In the genomic region with DNA sequence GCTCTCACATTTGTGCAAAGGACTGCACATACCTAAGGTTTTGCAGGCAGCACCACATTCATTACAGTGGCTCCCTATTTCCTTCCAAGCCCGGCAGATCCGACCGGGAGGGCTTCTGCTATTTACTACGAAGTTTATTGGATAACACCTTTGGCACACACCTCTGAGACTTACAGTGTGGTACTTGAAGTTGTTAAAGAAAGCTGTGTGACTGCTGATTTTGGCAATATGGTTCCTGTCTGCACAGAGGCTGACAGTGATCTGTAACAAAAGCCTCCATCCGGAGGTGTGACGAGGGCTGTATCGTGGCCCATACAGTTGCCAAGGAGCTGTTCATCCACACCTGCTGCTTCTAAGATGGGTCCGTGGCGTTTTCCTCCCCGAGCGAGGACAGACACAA, we compare ENCODE assay signal across 22 mouse cellular contexts.
DNase-seq lines count a peak whose midpoint lies in the region; ATAC-seq lines count a peak whose summit lies in the region.
"Had no signal": no experiment of that assay in that cellular context is flagged by ENCODE, and none has a peak within 500 bp of the region (broad histone marks: within the 10 kb centered on the region; RNA-seq: fewer than 3 reads in every experiment).

No protein-coding gene starts in this region.

- H3K27me3 ChIP-seq in forebrain, embryonic 14.5 days (replicated peaks; ENCODE audit: control insufficient read depth, insufficient read depth, low read length): no peaks in the 10 kb centered on the region
- no peaks in the 10 kb centered on the region for H3K27me3 ChIP-seq in forebrain, embryonic 12.5 days
- no peaks in the 10 kb centered on the region for H3K27me3 ChIP-seq in forebrain, embryonic 16.5 days (replicated peaks; ENCODE audit: control insufficient read depth, insufficient read depth, low read length)
- H3K27me3 ChIP-seq: hindbrain, embryonic 13.5 days; intestine, embryonic 15.5 days had no signal

- intact Hi-C loops in heart, postnatal 36 days (cut with DNase I): no loop called here

- H3K27ac ChIP-seq in forebrain, embryonic 14.5 days (ENCODE audit: low read depth, low read length): no peak overlapping the region
- no peak overlapping the region; the same call in 1 of the 2 replicates for H3K27ac ChIP-seq in forebrain, embryonic 12.5 days
- H3K27ac ChIP-seq in forebrain, embryonic 16.5 days (ENCODE audit: low read length): no peak overlapping the region; the same call in 1 of the 2 replicates
- H3K27ac ChIP-seq: hindbrain, embryonic 10.5 days; hindbrain, embryonic 13.5 days; intestine, embryonic 15.5 days had no signal

- no peak overlapping the region for H3K4me2 ChIP-seq in forebrain, embryonic 14.5 days (ENCODE audit: low read length)
- no peak overlapping the region for H3K4me2 ChIP-seq in forebrain, embryonic 12.5 days
- no peak overlapping the region for H3K4me2 ChIP-seq in forebrain, embryonic 16.5 days (ENCODE audit: low read length)
- H3K4me2 ChIP-seq: heart, embryonic 11.5 days; hindbrain, embryonic 13.5 days; intestine, embryonic 15.5 days had no signal

- no peak overlapping the region for H3K4me3 ChIP-seq in forebrain, embryonic 14.5 days (ENCODE audit: low read depth, low read length)
- no peak overlapping the region for H3K4me3 ChIP-seq in forebrain, embryonic 12.5 days (replicated peaks)
- H3K4me3 ChIP-seq in forebrain, embryonic 16.5 days (replicated peaks; ENCODE audit: low read length): no peak overlapping the region
- H3K4me3 ChIP-seq: hindbrain, embryonic 10.5 days; hindbrain, embryonic 13.5 days; intestine, embryonic 15.5 days had no signal

- DNase-seq in forebrain, embryonic 14.5 days (ENCODE audit: low spot score): peak; percentile 58
- DNase-seq in heart, adult 11 months: peak; percentile 86
- DNase-seq in heart, postnatal 36 days: no peak
- peak; percentile 32 for DNase-seq in R1 (ENCODE audit: low read depth, low spot score)
- DNase-seq in neural tube, embryonic 10.5 days (ENCODE audit: extremely low spot score, low spot score): no peak
- no peak for DNase-seq in thymus, adult 18-20 months
- DNase-seq: adrenal gland, postnatal 10 days; adrenal gland, postnatal 36 days; cerebellum, adult 11 months; cerebellum, adult 2 months; cerebellum, adult 9-11 months; gastrocnemius, postnatal 10 days; gastrocnemius, postnatal 36 days; kidney, adult 11 months; kidney, adult 8-10 months had no signal

- ATAC-seq in forebrain, embryonic 14.5 days: peak; percentile 74; the same call in 1 of the 2 replicates
- no peak for ATAC-seq in forebrain, embryonic 12.5 days (ENCODE audit: low FRiP score)
- ATAC-seq in forebrain, embryonic 16.5 days: peak; percentile 60
- ATAC-seq: CD4-positive, CD25-positive, alpha-beta regulatory T cell, adult 4 months; intestine, embryonic 15.5 days had no signal

- 64% methylated on average over 11 of the region's 11 CpGs for WGBS in forebrain, embryonic 14.5 days
- WGBS in forebrain, embryonic 12.5 days: 84% methylated on average over 11 of the region's 11 CpGs
- 49% methylated on average over 11 of the region's 11 CpGs for WGBS in forebrain, embryonic 16.5 days

- H3K9me3 ChIP-seq in forebrain, embryonic 14.5 days (replicated peaks; ENCODE audit: control insufficient read depth, low read length): 0 out of 2 replicates have a peak, but pooled peaks cover 2% of the 10 kb centered on the region
- H3K9me3 ChIP-seq in forebrain, embryonic 12.5 days: no peaks in the 10 kb centered on the region
- H3K9me3 ChIP-seq in forebrain, embryonic 16.5 days (ENCODE audit: control insufficient read depth, low read length): no peaks in the 10 kb centered on the region
- H3K9me3 ChIP-seq: hindbrain, embryonic 13.5 days; intestine, embryonic 15.5 days had no signal

- H3K36me3 ChIP-seq in forebrain, embryonic 14.5 days (ENCODE audit: control insufficient read depth, insufficient read depth, low read length): no peaks in the 10 kb centered on the region
- H3K36me3 ChIP-seq in forebrain, embryonic 12.5 days (replicated peaks): no peaks in the 10 kb centered on the region
- no peaks in the 10 kb centered on the region for H3K36me3 ChIP-seq in forebrain, embryonic 16.5 days (ENCODE audit: control insufficient read depth, insufficient read depth)
- H3K36me3 ChIP-seq: hindbrain, embryonic 13.5 days; intestine, embryonic 15.5 days had no signal

- H3K4me1 ChIP-seq in forebrain, embryonic 14.5 days (ENCODE audit: control insufficient read depth, insufficient read depth, low read length): no peaks in the 10 kb centered on the region
- no peaks in the 10 kb centered on the region for H3K4me1 ChIP-seq in forebrain, embryonic 12.5 days
- H3K4me1 ChIP-seq in forebrain, embryonic 16.5 days (replicated peaks; ENCODE audit: control insufficient read depth, insufficient read depth, low read length): peaks cover 18% of the 10 kb centered on the region
- H3K4me1 ChIP-seq: hindbrain, embryonic 10.5 days; hindbrain, embryonic 13.5 days; intestine, embryonic 15.5 days had no signal

- no peak overlapping the region for H3K9ac ChIP-seq in forebrain, embryonic 14.5 days (ENCODE audit: low read length)
- no peak overlapping the region for H3K9ac ChIP-seq in forebrain, embryonic 12.5 days
- H3K9ac ChIP-seq in forebrain, embryonic 16.5 days (replicated peaks; ENCODE audit: low read depth, low read length): no peak overlapping the region
- H3K9ac ChIP-seq: hindbrain, embryonic 13.5 days; intestine, embryonic 15.5 days had no signal

Comparison
In these comparisons a context has a peak if more than half of its experiments do, and no peak if none do; other contexts are left out.
1. DNase-seq: peak in forebrain, embryonic 14.5 days (single experiment), heart, adult 11 months (single experiment) and R1 (single experiment); none in heart, postnatal 36 days (0 of 2), neural tube, embryonic 10.5 days (single experiment) and thymus, adult 18-20 months (0 of 2).